Mouse (Mus musculus) ES-Bruce4 (cell line): ENCODE results near the gene Crisp3. TPM values are rescaled to one million over a fixed set of nuclear protein-coding genes. Genes with fewer than 3 reads are reported as not detected.
"Not testable (repeated sequence)": the region's sequence is repeated elsewhere in the genome, so short reads cannot be mapped to it uniquely, and the experiment has no call there.

Source experiments
- H3K27ac ChIP-seq: 2 replicates; pipeline ENCODE4 v1.5.1; 2012; ENCODE audit warnings: low read length, inconsistent platforms; ENCODE audit not compliant: insufficient read depth
- H3K27me3 ChIP-seq: 2 replicates; pipeline ENCODE4 v1.6.1; 2012; ENCODE audit warnings: mild to moderate bottlenecking, low read length, inconsistent platforms; ENCODE audit not compliant: control insufficient read depth, poor library complexity, insufficient read depth, severe bottlenecking
- H3K36me3 ChIP-seq: 2 replicates; pipeline ENCODE4 v1.6.1; 2012; ENCODE audit warnings: inconsistent platforms, mild to moderate bottlenecking, low read length, moderate library complexity; ENCODE audit not compliant: control insufficient read depth, poor library complexity, insufficient read depth, severe bottlenecking
- H3K4me1 ChIP-seq: one replicate; pipeline ENCODE4 v1.8.1; 2011; ENCODE audit warnings: low read length; ENCODE audit not compliant: control insufficient read depth, insufficient read depth
- H3K4me3 ChIP-seq: 2 replicates; pipeline ENCODE4 v1.5.1; 2011; ENCODE audit warnings: low read depth, mild to moderate bottlenecking, low read length
- H3K9ac ChIP-seq: 2 replicates; pipeline ENCODE4 v1.6.1; 2012; ENCODE audit warnings: low read depth, mild to moderate bottlenecking, inconsistent platforms; ENCODE audit not compliant: poor library complexity, severe bottlenecking
- H3K9me3 ChIP-seq: replicated peaks from 2 replicates; pipeline ENCODE4 v1.6.1; 2012; ENCODE audit warnings: mild to moderate bottlenecking, low read length, inconsistent platforms; ENCODE audit not compliant: control insufficient read depth, poor library complexity, insufficient read depth, severe bottlenecking
- CTCF ChIP-seq: IDR thresholded peaks from one replicate; pipeline ENCODE4 v1.8.1; 2011; ENCODE audit warnings: low read depth, low read length
- EP300 ChIP-seq: IDR thresholded peaks from 2 replicates; pipeline ENCODE4 v1.6.1; 2011; ENCODE audit warnings: low read depth, low read length; ENCODE audit not compliant: insufficient read depth
- POLR2A ChIP-seq: IDR thresholded peaks from one replicate; pipeline ENCODE4 v1.8.1; 2011; ENCODE audit warnings: low read length; ENCODE audit not compliant: insufficient read depth
- polyA plus RNA-seq: library from polyadenylated mRNA; stranded (reverse); fragments of >200 nt; gene quantifications from 2 replicates; pipeline ENCODE4 v1.2.4, GENCODE M21; 2011; ENCODE audit warnings: low read depth; ENCODE audit not compliant: missing spikeins, insufficient read depth, insufficient read length

Gene Crisp3
- not detected in 2 replicates for polyA plus RNA-seq

DNA sequence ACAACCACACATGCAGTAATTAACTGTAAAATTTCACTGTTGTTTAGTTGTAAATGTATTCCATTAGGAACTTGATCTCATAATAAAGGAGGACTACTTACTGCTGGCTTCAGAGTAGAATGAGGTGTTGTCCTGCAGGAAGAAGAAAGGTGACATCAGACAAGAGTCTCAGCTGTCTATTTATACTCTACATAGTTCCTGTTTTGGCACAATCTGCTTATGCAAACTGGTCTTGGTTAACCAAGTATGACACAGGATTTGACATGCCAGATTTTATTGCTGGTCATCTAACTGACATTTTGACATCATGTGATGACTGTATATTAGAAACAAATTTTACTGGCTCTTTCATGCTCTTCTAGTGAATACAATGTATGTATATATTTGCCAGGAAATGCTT lies at the start of gene Crisp3:
Crisp3 (minus strand) TSS at position 154 of the 400 bp plus-strand sequence.
- no peaks in the 10 kb centered on the region for H3K27me3 ChIP-seq
- H3K9me3 ChIP-seq: no peaks in the 10 kb centered on the region
- no peak within 1 kb of the TSS for H3K27ac ChIP-seq
- no peak for TF ChIP-seq POLR2A
- TF ChIP-seq EP300: no peak
- no peak for TF ChIP-seq CTCF
- no peaks in the 10 kb centered on the region for H3K4me1 ChIP-seq
- no peak within 1 kb of the TSS for H3K9ac ChIP-seq
- H3K4me3 ChIP-seq: no peak within 1 kb of the TSS
- no peaks in the 10 kb centered on the region for H3K36me3 ChIP-seq

DNA sequence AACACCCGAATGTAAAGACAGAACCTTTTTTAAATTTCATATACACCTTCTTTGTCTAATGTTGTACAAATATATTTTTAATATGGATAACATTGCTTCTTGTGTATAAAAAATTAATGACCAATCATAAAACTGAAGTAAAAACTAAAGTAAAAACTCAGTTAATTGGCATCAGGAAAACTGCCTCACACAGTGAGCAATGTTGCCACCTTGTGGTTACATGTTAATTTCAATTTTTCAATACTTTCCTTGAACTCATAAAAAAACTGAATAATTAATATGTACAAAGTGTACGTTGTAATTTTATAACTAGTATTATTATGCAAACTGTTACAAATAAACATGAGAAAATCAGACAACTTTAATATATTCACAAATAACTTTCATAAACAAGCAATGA lies 43.3 kb upstream of the Crisp3 start:
- Histone ChIP-seq H3K9me3 (no peaks in the 10 kb centered on the region), H3K4me1 (no peaks in the 10 kb centered on the region), H3K4me3 (no peak overlapping the region), H3K9ac (no peak overlapping the region), H3K36me3 (no peaks in the 10 kb centered on the region), H3K27ac (no peak overlapping the region), H3K27me3 (no peaks in the 10 kb centered on the region)
- TF ChIP-seq CTCF: no peak
- TF ChIP-seq POLR2A: no peak
- TF ChIP-seq EP300: no peak

- Histone ChIP-seq H3K4me1 (no peaks in the 10 kb centered on the region), H3K27ac (no peak overlapping the region)
Observed at GRCm38 (mm10) chr17:40275519-40275918, 33.4 kb upstream of the Crisp3 start.

DNA sequence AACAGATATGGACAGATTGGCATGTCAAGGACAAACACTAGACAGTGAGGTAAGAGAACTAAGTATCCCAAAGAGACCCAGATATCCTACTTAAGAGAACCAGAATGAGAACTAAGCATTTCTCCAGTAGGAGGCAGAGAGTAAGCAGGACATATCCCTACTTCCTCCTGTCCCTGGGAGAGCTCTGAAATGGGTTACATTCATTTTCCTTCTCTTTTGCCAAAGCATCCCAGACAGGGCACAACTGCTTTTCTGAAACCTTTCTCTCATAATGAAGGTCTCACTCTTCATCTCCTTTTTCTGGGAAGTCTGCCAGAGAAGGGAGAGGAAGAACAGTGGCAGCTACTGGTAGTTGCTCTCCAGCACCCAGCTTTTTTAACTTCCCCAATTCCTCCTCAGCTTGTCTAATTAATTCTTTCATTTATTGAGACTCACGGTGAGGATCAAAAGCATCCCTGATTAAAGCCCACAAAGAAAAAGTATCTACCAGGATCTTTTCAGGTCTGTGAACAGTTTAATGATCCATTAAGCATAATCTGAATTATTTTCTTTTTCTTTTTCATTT lies 32.9 kb upstream of the Crisp3 start:
- Histone ChIP-seq H3K9ac (no peak overlapping the region), H3K36me3 (no peaks in the 10 kb centered on the region), H3K27ac (no peak overlapping the region), H3K4me1 (no peaks in the 10 kb centered on the region), H3K27me3 (no peaks in the 10 kb centered on the region), H3K4me3 (no peak overlapping the region), H3K9me3 (no peaks in the 10 kb centered on the region)
- TF ChIP-seq CTCF (no peak), POLR2A (no peak), EP300 (no peak)

More at GRCm38 (mm10) chr17:40275519-40275918, 33.4 kb upstream of the Crisp3 start:
- Histone ChIP-seq H3K27me3 (no peaks in the 10 kb centered on the region), H3K9ac (no peak overlapping the region), H3K36me3 (no peaks in the 10 kb centered on the region), H3K4me3 (no peak overlapping the region), H3K9me3 (no peaks in the 10 kb centered on the region)
- TF ChIP-seq EP300 (no peak), CTCF (no peak), POLR2A (no peak)

DNA sequence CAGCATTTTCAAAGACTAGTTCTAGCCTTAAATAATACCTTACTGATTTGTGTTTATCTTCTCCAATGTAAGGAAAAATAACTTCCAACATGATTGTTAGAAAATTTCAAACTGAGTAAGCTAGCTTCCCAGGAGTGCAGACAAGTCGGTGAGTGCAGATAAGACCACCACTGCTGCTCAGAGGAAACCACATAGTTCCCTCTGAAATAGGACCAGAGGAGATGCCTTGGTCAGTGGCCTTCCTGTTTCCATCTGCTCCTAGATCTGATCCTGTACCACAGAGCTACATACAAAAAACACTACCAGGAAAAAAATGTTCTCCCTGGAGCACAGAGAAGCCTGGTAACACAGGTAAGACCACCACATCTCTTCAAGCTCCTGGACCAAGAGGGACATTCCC lies 10.4 kb upstream of the Crisp3 start:
- H3K4me1 ChIP-seq: no peaks in the 10 kb centered on the region
- no peak overlapping the region for H3K27ac ChIP-seq
- no peaks in the 10 kb centered on the region for H3K9me3 ChIP-seq
- H3K36me3 ChIP-seq: no peaks in the 10 kb centered on the region
- TF ChIP-seq CTCF: no peak
- TF ChIP-seq POLR2A: no peak
- no peak for TF ChIP-seq EP300
- H3K9ac ChIP-seq: no peak overlapping the region
- H3K27me3 ChIP-seq: no peaks in the 10 kb centered on the region
- H3K4me3 ChIP-seq: no peak overlapping the region

DNA sequence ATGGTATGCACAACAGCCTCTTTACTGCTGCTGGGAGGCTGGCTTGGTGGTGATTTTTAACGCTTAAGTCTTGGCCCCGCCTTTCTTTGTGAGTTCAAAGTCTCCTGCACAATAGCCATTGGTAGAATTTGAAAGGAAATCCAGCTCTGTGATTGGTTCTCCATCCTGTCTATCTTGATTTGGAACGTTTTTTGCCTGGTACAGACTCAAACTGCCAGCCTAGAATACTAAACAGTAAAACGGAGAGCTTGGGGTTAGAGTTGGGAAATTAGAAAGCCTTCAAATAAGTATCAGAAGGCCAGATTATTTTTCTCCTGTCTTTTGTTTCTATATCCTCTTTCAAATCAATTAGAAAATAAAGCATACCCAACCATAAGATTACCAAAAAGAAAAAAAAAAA lies 33.5 kb downstream of the Crisp3 start, which contains the start of gene Pgk2:
Pgk2 (minus strand) TSS at position 101 of the 400 bp plus-strand sequence.
- H3K4me1 ChIP-seq: no peaks in the 10 kb centered on the region
- H3K27ac ChIP-seq: no peak within 1 kb of the TSS
- H3K4me3 ChIP-seq: no peak within 1 kb of the TSS
- TF ChIP-seq EP300: no peak
- TF ChIP-seq CTCF: no peak
- no peak for TF ChIP-seq POLR2A
- H3K27me3 ChIP-seq: no peaks in the 10 kb centered on the region
- H3K36me3 ChIP-seq: no peaks in the 10 kb centered on the region
- no peak within 1 kb of the TSS for H3K9ac ChIP-seq
- no peaks in the 10 kb centered on the region for H3K9me3 ChIP-seq

- not testable (repeated sequence) for H3K36me3 ChIP-seq, H3K9ac ChIP-seq, H3K4me1 ChIP-seq, H3K27me3 ChIP-seq, H3K27ac ChIP-seq, H3K9me3 ChIP-seq, H3K4me3 ChIP-seq
Observed at GRCm38 (mm10) chr17:40201803-40202202, 40.3 kb downstream of the Crisp3 start.

- H3K4me3 ChIP-seq, H3K9me3 ChIP-seq, H3K27me3 ChIP-seq, H3K4me1 ChIP-seq, H3K9ac ChIP-seq, H3K36me3 ChIP-seq, H3K27ac ChIP-seq: not testable (repeated sequence)
Observed at GRCm38 (mm10) chr17:40190192-40190591, 51.9 kb downstream of the Crisp3 start.
